Mouse (Mus musculus) thymus, postnatal 36 days (tissue): ENCODE data around the gene Dnah2.

Experiments used
- DNase-seq, 2 experiments: peaks; one replicate each; pipeline ENCODE4 v3.0.0; 2022; ENCODE audit warnings: mixed read lengths in 2 of 2

Dnah2 gene

DNA sequence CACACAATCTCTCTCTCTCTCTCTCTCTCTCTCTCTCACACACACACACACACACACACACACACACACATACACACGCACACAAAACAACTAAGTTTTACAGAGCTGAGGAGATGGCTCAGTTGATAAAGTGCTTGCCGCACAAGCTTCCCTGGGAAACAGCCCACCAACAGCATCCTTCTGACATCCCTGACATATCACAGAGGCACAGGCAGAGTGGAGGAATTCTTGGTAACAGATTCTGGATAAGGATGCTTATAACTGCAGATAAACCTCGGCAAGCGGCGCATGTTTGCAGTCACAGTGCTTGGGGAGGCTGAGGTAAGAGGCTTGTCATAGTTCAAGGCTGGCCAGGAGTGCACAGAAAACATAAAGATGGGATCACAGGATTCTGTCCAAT lies 87.3 kb downstream of the Dnah2 start:
- DNase-seq: no peak

GRCm38 (mm10) chr11:69459883-69460282 lies 89.0 kb downstream of the Dnah2 start:
- no peak for DNase-seq

DNA sequence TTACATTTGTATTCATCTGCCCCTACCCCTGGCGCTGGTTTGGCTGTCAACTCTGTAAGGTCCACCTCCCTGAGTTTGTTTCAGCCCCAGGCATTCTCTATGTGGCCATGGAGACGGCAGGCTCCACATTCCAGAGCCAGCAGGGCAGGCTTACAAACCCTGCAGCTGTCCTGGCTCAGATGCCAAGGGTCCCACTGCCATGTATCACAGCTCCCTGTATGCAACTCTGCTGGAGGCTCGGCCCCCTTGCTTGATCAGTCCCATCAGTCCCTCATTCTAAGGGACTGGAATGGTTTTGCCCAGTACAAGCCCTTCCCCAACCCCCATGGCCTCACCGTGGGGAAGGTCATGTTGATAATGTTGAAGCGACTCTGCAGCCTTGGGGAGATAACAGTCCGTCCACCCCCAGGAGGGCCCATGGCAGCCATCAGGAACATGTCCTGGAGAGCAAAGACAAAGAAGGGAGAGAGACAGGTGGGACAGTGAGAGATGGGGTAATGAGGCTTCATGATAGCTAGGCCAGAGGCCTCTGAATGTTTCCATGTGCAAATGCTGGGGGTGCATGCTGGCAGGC lies 91.8 kb downstream of the Dnah2 start:
- no peak for DNase-seq

DNA sequence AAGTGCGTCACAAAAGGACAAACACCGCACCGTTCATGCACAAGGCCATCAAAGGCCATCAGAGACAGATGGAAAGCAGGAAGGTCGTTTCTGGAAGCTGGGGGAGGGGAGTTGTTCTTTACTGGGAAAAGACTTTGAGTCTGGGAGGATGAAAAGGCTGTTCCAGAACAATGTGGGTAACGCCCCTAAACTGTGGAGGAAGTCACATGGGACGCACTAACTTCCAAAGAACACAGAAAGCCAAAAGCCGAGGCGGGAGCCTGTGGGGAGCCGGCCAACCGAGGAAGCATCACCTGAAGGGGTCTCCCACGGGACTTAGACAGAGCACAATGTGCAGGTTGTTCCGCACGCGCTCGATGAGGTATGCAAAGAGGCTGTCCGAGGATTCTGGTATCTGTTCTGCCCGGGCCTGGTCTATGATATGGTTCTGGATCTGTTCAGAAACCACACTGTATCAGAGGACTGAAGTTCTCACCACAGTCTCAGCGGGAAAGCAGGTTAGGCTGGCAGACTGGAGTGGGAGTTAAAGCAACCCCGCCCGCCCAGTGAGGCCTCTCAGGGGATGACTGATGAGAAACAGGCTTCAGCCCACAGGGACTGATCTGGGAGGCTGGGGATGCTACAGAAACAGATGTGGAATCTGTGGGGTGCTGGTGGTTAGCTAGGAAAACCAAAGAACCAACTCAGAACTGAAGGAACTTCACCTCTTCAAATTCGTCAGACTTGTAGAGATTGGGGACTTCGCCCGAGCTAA lies 96.6 kb downstream of the Dnah2 start:
- DNase-seq: no peak

DNA sequence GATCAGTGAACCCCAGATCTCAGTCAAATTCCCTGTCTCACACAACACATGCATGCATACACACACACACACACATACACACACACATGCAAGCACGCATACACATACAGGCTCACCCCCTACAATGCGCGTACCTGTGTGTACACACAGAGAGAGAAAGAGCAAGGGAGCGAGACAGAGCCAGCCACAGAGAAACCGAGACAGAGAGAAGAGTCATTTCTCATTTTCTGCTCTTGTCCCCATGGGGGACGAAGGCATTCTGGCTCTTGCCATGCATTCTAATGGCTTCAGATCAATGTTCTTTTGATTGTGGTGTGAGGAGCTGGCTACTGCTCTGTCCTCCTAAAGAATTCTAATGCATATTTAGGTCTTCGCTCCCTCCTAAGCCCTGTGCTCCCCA lies 101.6 kb downstream of the Dnah2 start:
- no peak for DNase-seq

DNA sequence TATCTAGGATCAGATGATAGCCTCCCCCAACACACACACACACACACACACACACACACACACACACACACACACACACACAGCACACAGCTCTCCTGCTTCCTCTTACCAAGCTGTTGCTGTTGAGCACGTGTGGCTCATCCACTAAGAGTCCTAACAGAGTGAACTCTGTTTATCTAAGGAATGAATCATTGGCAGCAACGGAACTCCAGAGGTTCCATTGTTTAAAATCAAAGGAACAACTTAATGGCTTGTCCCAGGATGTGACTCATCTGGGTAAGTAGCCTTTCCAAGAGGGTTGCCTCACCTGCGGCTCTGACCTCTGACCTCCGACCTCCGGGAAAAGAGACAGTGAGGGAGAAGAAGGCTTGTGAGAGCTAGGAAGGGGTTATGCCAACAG lies 105.6 kb downstream of the Dnah2 start:
- DNase-seq: no peak

GRCm38 (mm10) chr11:69437291-69437690 lies 111.6 kb downstream of the Dnah2 start:
- no peak for DNase-seq

DNA sequence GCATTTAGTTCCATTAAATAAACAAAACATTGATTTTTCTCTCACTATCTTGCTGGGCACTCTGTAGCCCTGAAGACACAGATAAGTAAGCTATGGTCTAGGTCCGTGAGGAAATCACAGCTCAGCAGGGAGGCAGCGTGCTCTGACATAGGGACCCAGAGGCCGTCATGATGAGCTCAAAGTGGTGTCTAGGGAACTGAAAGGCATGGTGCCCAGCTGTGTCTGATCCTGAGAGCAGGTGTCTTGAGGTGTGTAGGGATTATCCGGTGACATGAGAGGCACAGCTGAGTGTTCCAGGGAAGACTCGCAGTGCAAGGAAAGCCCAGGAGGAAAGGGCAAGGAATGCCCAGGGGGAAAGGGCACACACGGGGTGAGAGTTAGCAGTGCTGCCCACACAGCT lies 115.7 kb downstream of the Dnah2 start:
- no peak for DNase-seq

DNA sequence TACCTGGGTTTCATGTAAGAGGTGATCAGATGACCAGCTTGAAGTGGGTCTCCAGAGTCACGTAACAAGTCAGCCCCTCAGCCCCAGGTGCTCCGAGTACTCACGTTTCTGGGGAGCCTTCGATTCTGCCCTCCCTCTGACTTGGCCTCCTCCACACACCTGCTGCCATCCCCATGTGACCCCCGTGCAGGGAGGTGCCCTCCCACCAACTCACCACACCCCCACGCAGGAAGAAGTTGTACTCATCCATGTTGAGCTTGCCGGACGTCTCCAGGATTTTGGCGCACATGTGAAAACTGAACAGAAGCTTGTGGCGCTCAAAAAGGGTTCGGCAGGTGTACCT lies 116.3 kb downstream of the Dnah2 start:
- DNase-seq: peak in 1 of 2 experiments; percentile 35

- peak; percentile 69 to 75 for DNase-seq
These were observed 116.9 kb downstream of the Dnah2 start for GRCm38 (mm10) chr11:69431829-69432639.

- no peak for DNase-seq
These were observed 118.3 kb downstream of the Dnah2 start for GRCm38 (mm10) chr11:69430631-69431030.

DNA sequence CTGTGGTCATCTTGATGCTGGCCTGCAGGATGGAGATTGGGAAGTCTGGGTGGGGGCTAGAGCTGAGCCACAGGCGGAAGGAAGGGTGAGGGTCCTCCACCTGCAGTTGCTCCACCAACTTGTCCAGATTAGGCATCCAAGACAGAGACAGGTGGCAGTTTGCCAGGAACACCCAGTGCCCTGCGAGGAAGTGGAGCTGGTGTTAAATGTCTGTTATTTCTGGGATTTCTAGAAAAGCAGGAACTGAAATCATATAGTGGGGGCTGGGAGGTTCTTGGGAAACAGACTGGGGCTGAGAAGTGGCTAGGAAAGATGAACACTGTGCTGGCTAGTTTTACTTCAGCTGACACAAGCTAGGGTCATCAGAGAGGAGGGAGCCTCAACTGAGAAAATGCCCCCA lies 119.6 kb downstream of the Dnah2 start:
- no peak for DNase-seq

GRCm38 (mm10) chr11:69428751-69429150 lies 120.2 kb downstream of the Dnah2 start:
- DNase-seq: peak in 1 of 2 experiments; percentile 60

- DNase-seq: no peak
These were observed 122.7 kb downstream of the Dnah2 start for GRCm38 (mm10) chr11:69426246-69426645.

DNA sequence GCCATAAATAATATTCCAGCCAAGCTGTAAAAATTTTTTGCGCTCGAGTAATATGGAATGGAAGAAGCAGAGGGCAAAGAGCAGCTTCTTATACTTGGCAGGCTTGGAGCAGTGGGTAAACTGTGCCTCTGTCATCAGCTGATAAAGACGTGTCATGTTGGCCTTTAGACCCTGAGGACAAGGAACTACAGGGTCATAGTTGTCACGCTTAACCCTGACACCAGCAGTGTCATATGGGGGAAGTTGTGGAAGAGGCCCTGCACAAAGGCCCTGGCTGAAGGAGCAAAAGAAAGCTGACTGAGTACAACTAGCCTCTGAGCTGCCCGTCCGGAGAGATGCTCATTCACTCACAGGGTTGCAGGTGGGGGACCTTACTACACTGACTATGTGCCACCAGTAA lies 125.0 kb downstream of the Dnah2 start:
- no peak for DNase-seq

DNA sequence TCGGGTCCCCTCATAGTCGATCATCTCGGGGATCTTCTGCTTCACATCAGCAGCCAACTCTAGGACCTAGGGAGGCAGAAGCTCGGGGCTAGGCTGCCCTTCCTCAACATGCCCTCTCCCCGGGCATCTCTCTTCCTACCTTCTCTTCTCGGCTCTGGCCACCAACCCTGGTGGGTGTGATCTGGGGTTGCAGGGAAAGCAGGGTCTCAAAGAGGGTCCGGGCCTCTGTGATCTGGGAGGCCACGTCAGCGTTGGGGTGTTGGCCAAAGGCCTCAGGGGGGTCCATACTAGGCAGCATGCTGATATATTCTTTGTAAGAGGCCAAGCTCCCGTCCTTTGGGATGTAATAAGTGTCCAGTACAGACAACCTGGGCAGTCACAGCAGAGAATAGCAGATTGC lies 126.1 kb downstream of the Dnah2 start:
- no peak for DNase-seq

DNA sequence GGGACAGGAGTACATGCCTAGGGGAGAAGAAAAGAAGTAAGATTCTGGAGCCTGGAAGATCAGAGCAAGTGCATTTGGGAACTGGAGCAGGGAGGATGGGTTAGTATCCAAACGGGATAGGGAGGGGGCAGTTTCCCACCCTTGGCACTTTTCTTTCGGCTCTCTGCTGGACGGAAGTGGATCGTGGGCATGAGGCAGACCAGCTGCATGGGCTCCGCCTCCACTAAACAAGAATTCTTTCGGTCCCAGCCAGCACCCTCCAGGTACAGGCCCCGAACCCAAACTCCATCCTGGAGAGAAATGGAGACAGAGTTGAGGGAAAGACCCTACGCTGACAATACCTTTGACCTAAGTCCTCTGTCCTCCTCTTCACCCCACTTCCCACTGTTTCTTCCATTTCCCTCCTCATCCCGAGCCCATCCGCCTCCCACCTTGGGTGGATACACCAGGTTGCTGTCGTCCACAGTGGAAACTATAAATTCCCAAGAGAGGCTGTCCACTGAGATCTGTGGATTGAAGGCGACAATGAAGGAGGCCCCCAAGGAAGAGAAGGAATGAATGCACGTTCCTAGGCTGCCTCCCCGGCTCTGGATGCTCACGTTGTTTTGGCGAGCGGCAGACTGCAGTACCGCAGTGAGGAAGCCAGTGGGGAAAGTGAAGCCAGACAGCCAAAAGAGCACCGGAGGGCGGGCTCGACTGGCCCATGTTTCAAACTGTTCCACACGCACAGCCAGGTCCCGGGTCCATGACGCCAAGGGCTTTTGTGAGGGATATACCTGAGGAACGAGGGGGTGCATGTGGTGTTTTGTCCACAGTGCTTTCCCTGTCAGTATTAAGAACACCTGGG lies 127.6 kb downstream of the Dnah2 start:
- no peak for DNase-seq

GRCm38 (mm10) chr11:69420554-69421000 lies 128.3 kb downstream of the Dnah2 start:
- no peak for DNase-seq

DNA sequence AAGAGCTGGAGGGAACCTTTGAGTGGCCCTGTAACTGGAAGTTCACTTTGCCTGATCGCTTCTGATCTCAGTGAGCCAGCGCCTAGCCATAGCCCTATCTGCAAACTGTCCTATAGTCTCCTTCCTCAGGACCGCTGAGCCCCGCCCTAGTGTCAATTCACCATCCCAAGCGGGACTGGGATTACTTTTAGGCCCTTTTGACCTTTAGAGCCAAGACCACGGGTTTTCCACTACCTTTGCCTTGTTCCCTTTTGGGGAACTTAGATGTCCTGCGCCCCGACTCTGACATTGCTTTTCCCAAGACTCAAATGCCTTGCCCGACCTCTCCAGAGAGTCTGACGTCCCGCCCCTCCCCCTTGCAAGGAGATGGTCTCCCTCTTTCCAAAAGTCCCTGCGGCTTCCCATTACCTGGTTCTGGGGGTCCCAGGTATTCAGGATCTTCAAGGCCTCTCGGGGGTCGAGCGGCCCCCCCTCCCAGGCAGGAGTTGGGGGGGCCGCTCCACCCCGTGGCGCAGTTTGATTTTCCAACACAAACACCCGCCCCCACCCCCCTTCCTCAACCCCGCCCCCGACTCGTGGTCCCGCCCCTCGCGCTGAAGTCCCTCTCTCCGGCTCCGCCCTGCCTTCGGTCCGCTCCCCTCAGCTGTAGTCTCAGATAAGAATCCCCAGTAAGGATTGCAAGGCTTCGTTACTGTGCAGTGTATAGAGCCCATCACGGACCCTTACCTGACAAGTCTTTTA lies 128.9 kb downstream of the Dnah2 start:
- DNase-seq: peak; percentile 63 to 70

GRCm38 (mm10) chr11:69419443-69419812 lies 129.5 kb downstream of the Dnah2 start:
- DNase-seq: peak; percentile 59 to 72

GRCm38 (mm10) chr11:69418481-69419442 lies 130.1 kb downstream of the Dnah2 start:
- DNase-seq: peak; percentile 91 to 93
